In genomic region chr16:90885781-90886565, GRCm38 (mm10) we compare ENCODE assay signal across 9 mouse cellular contexts. TPM values are rescaled to one million over a fixed set of nuclear protein-coding genes. Genes with fewer than 3 reads are reported as not detected.
A peak's percentile ranks its signal among the peaks of the same experiment; 100 is the strongest.
DNase-seq lines count a peak whose midpoint lies in the region; ATAC-seq lines count a peak whose summit lies in the region.
"Had no signal": no experiment of that assay in that cellular context is flagged by ENCODE, and none has a peak within 500 bp of the region (broad histone marks: within the 10 kb centered on the region; RNA-seq: fewer than 3 reads in every experiment).

No protein-coding gene starts in this region.

- intact Hi-C loops in left cerebral cortex, postnatal 14 days (cut with DNase I) = no loop called here
- intact Hi-C loops in left cerebral cortex, postnatal 25 days (cut with DNase I) = loop anchor here (5.0 kb wide), 1 partner anchor 54 kb away; no protein-coding TSS in a partner anchor

- ATAC-seq in cerebellum, adult (ENCODE audit: insufficient number of reproducible peaks, low FRiP score, low TSS enrichment) = no peak

- peak; percentile 46 to 60 for DNase-seq in cerebellum, postnatal 14 days
- DNase-seq in urinary bladder, postnatal 14 days (ENCODE audit: low spot score) = peak; percentile 20
- DNase-seq in urinary bladder, adult 2 months (ENCODE audit: low spot score) = no peak
- peak; percentile 26 to 59 for DNase-seq in kidney, postnatal 4 days
- DNase-seq in left cerebral cortex, postnatal 14 days (ENCODE audit: low spot score in 2 of 2) = no peak
- no peak for DNase-seq in thymus, postnatal 14 days
- DNase-seq in left cerebral cortex, postnatal 25 days (ENCODE audit: low spot score in 2 of 2) = no peak

RNA-seq across cellular contexts. Expression of gene Cfap298, which starts 48.9 kb away (rescaled TPM):
- polyA plus RNA-seq in urinary bladder, adult 2 months (2012; rRNA removed) = 19.8 and 21.3 TPM in 2 replicates
- 10 to 100 TPM; 34.2 to 38.7 TPM for total RNA-seq in left cerebral cortex, postnatal 14 days (2021)
- total RNA-seq in left cerebral cortex, postnatal 25 days (2021) = 10 to 100 TPM; 40.0 to 42.4 TPM

RNA-seq across cellular contexts. Expression of gene Eva1c, which starts 59.5 kb away (rescaled TPM):
- polyA plus RNA-seq in urinary bladder, adult 2 months (2012; rRNA removed) = 12.0 and 14.6 TPM in 2 replicates
- total RNA-seq in left cerebral cortex, postnatal 14 days (2021) = 1 to 10 TPM; 1.6 to 2.1 TPM
- total RNA-seq in left cerebral cortex, postnatal 25 days (2021) = 1 to 10 TPM; 1.6 to 1.8 TPM
- total RNA-seq: CH12.LX had no signal

Comparison
In these comparisons a context has a peak if more than half of its experiments do, and no peak if none do; other contexts are left out.
1. DNase-seq: peak in cerebellum, postnatal 14 days (2 of 2), urinary bladder, postnatal 14 days (single experiment) and kidney, postnatal 4 days (2 of 2); none in urinary bladder, adult 2 months (single experiment), left cerebral cortex, postnatal 14 days (0 of 2), thymus, postnatal 14 days (single experiment) and left cerebral cortex, postnatal 25 days (0 of 2).